Mouse (Mus musculus) thymus, postnatal 10 days (tissue): ENCODE results near the gene Rbm19.

ENCODE experiments used
- DNase-seq, 2 experiments: peaks; one replicate each; pipeline ENCODE4 v3.0.0; 2021; ENCODE audit warnings: low spot score in 2 of 2

Gene Rbm19

GRCm38 (mm10) chr5:120204316-120204715 is 88.1 kb downstream of the Rbm19 start:
- no peak for DNase-seq

- DNase-seq, result no peak
Observed at GRCm38 (mm10) chr5:120206313-120206943, 90.2 kb downstream of the Rbm19 start.

- DNase-seq, result no peak
Observed at GRCm38 (mm10) chr5:120207492-120207891, 91.2 kb downstream of the Rbm19 start.

GRCm38 (mm10) chr5:120210668-120211067 is 94.4 kb downstream of the Rbm19 start:
- no peak for DNase-seq

DNA sequence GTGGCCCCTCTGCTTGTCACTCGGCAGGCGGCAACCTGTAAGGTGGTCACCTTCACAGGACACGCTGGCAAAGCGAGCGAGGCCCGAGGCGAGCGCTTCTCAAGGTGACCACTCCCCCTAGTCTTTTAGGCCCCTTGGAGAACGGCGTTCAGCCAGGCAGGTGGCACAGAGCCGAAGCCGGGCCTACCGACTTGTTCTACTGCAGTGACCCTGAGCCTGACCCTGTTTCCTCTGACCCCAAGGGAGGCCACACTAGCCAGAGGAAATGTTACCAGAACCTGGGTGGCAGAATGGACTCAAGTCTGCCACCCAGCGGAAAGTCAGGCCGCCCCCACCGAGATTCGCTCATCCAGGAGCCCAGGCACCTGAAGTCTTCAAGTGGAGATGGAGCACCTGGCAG is 94.9 kb downstream of the Rbm19 start:
- no peak for DNase-seq

GRCm38 (mm10) chr5:120214511-120214910 is 98.2 kb downstream of the Rbm19 start:
- no peak for DNase-seq

DNA sequence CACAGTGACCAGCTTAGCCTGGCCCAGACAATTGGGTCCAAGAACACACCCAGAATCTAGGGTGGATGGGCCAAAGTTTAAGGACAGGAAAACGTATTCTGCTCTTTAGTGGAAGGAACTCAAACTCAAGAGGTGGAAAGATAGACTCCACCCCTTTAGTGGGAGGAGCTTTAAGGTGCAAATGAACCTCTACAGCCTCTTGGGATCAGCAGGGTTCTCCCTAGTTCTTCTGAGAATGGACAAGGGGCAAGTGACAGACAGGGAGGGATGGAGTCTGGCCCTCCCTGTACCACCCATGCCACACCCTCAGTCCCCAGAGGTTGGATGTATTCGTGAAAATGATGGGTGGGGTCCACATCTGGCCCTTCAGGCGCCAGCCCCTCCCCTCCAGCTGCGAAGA is 105.0 kb downstream of the Rbm19 start:
- no peak for DNase-seq

GRCm38 (mm10) chr5:120225383-120225782 is 109.1 kb downstream of the Rbm19 start:
- DNase-seq, result no peak

DNA sequence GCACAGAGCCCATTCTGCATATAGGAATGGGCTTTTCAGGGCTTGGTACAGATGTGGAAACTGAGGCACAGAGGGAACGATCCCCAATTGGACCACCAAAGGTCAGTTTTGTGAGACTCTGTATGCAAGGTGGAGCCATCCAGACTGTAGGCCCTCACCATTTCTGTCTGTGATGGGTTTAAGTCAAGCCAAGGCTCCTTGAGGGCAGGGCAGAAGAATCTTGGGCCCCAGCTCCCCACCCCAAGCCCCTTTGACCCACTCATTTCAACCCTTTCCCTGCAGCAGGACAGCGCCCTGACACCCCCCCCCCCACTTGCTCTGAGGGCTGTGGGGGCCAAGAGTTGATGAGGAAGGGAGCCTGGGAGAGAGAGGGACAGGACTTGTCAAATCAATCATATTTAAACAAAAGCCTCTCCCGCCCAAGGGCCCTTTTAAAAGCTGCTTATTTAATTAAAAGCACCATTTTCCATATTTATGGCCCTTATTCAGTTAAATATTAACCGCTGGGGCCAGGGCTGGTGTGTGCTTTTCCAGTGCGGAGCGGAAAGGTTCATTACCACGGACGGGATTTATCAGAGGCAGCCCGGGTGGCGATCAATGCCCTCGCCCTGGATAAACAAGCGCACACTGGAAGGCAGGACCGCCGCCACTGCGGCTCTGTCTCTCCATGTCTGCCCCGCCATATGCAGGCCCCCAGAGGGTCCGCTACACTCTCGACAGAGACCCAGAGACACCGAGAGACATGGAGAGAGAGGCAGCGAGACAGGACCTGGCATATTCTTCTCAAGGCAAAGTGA is 112.5 kb downstream of the Rbm19 start:
- DNase-seq, result no peak

- DNase-seq, result no peak
Observed at GRCm38 (mm10) chr5:120231435-120232147, 115.3 kb downstream of the Rbm19 start.

- no peak for DNase-seq
Observed at GRCm38 (mm10) chr5:120235147-120235546, 118.9 kb downstream of the Rbm19 start.

DNA sequence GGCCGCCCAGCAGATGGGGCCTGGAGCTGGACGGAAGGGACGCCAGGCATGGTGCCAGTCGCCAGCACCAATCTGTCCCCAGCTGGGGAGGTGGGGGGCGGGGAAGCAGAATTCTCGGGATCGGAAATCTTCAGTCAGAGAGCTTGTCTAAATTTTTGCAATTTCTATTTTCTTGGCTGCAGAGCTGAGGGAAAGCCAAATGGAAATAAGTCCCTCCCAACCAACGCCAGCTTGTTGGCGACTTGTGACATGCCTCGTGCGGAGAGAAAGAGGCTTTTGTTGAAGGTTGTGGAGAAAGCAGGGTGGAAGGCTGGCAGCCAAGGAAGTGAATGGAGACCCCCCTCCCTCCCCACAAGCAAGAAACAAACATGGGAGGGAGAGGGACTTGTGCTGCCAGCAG is 119.3 kb downstream of the Rbm19 start:
- DNase-seq, result no peak

DNA sequence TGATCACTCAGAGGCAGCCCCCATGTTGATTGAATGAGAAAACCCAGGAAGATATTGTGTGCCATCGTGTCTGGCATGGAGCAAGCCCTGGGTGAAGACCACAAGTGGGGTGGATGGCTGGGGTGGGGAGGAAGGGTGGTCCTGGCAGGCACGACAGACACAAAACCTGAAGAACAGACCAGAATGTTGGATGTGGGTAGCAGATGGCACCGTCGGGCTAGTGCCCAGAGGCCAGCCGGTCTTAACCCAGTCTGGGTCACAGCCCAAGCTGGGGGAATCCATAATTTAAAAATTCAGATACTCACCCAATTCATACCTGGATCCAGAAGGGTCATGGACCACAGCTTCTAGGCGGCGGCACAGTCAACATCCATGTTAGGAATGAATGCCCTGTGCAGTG is 123.8 kb downstream of the Rbm19 start:
- no peak for DNase-seq

GRCm38 (mm10) chr5:120245336-120245735 is 129.1 kb downstream of the Rbm19 start:
- no peak for DNase-seq
